Mouse (Mus musculus) brain, adult 10 weeks (tissue): ENCODE data around the gene Rnf126. TPM values are rescaled to one million over a fixed set of nuclear protein-coding genes. Genes with fewer than 3 reads are reported as not detected.

Experiments used
- polyA plus RNA-seq: library from polyadenylated mRNA; stranded (reverse); fragments of 350-450 nt; fragmentation: Illumina TruSeq; extraction: RNeasy Lipid Tissue Mini Kit (QIAGEN cat#74804); gene quantifications from one replicate; pipeline ENCODE4 v1.2.3, GENCODE M21; 2015; ENCODE audit warnings: low read depth, low replicate concordance

Rnf126 gene
- polyA plus RNA-seq = 69.6 TPM

GRCm38 (mm10) chr10:79766508-79767325, at the start of gene Rnf126:
Rnf126 (minus strand) TSS chr10:79766952.

GRCm38 (mm10) chr10:79793051-79793737, 26.4 kb upstream of the Rnf126 start, which contains the start of gene Palm:
Palm (plus strand) TSS chr10:79793572.

GRCm38 (mm10) chr10:79790861-79791260, 24.1 kb upstream of the Rnf126 start, which contains the start of gene Prss57:
Prss57 (minus strand) TSS chr10:79790961.

GRCm38 (mm10) chr10:79777103-79777531, 10.4 kb upstream of the Rnf126 start, which contains the start of gene Fstl3:
Fstl3 (plus strand) TSS chr10:79777272.

GRCm38 (mm10) chr10:79754856-79755516, 11.8 kb downstream of the Rnf126 start, which contains the start of gene Fgf22:
Fgf22 (plus strand) TSS chr10:79755076.

GRCm38 (mm10) chr10:79745898-79746773, 20.6 kb downstream of the Rnf126 start, which contains the start of gene Polrmt:
Polrmt (minus strand) TSS chr10:79746581.

GRCm38 (mm10) chr10:79716254-79716987, 50.3 kb downstream of the Rnf126 start, which contains the start of gene Hcn2:
Hcn2 (plus strand) TSS chr10:79716634.

Other genes with a start within 250 kb of the Rnf126 start
- gene Plpp2, start 233.2 kb downstream of the Rnf126 start, polyA plus RNA-seq = 5.6 TPM
- gene Mier2, start 211.8 kb downstream of the Rnf126 start, polyA plus RNA-seq = 38.8 TPM
- 1.4 TPM for gene Theg, start 179.6 kb downstream of the Rnf126 start, polyA plus RNA-seq
- gene C2cd4c, start 152.9 kb downstream of the Rnf126 start, polyA plus RNA-seq = 7.5 TPM
- 35.0 TPM for gene Shc2, start 129.0 kb downstream of the Rnf126 start, polyA plus RNA-seq
- gene Odf3l2, start 121.2 kb downstream of the Rnf126 start, polyA plus RNA-seq = 0.51 TPM
- gene Madcam1, start 102.4 kb downstream of the Rnf126 start, polyA plus RNA-seq = not detected
- gene Tpgs1, start 97.6 kb downstream of the Rnf126 start, polyA plus RNA-seq = 74.3 TPM
- gene Cdc34, start 84.8 kb downstream of the Rnf126 start, polyA plus RNA-seq = 97.1 TPM
- gene Gzmm, start 77.9 kb downstream of the Rnf126 start, polyA plus RNA-seq = 1.4 TPM
- gene Bsg, start 62.5 kb downstream of the Rnf126 start, polyA plus RNA-seq = 910 TPM
- 80.2 TPM for gene Hcn2, start 50.3 kb downstream of the Rnf126 start, polyA plus RNA-seq
- gene Polrmt, start 20.4 kb downstream of the Rnf126 start, polyA plus RNA-seq = 35.3 TPM
- 4.3 TPM for gene Fgf22, start 11.9 kb downstream of the Rnf126 start, polyA plus RNA-seq
- 2.0 TPM for gene Fstl3, start 10.3 kb upstream of the Rnf126 start, polyA plus RNA-seq
- 0.85 TPM for gene Prss57, start 24.0 kb upstream of the Rnf126 start, polyA plus RNA-seq
- 175 TPM for gene Palm, start 26.6 kb upstream of the Rnf126 start, polyA plus RNA-seq
- gene Misp, start 54.0 kb upstream of the Rnf126 start, polyA plus RNA-seq = not detected
- 25.7 TPM for gene Ptbp1, start 87.5 kb upstream of the Rnf126 start, polyA plus RNA-seq
- gene Prtn3, start 107.5 kb upstream of the Rnf126 start, polyA plus RNA-seq = 3.6 TPM
- gene Plppr3, start 107.7 kb upstream of the Rnf126 start, polyA plus RNA-seq = 49.3 TPM
- gene Elane, start 119.3 kb upstream of the Rnf126 start, polyA plus RNA-seq = not detected
- gene Cfd, start 123.9 kb upstream of the Rnf126 start, polyA plus RNA-seq = not detected
- gene Med16, start 142.0 kb upstream of the Rnf126 start, polyA plus RNA-seq = 32.0 TPM
- gene Gm26602, start 143.9 kb upstream of the Rnf126 start, polyA plus RNA-seq = not detected
- 4.0 TPM for gene Kiss1r, start 150.0 kb upstream of the Rnf126 start, polyA plus RNA-seq
- 241 TPM for gene R3hdm4, start 154.3 kb upstream of the Rnf126 start, polyA plus RNA-seq
- 2.3 TPM for gene Arid3a, start 160.1 kb upstream of the Rnf126 start, polyA plus RNA-seq
- 34.3 TPM for gene Wdr18, start 193.2 kb upstream of the Rnf126 start, polyA plus RNA-seq
- not detected for gene Grin3b, start 203.8 kb upstream of the Rnf126 start, polyA plus RNA-seq
- 89.3 TPM for gene Tmem259, start 217.4 kb upstream of the Rnf126 start, polyA plus RNA-seq
- 6.4 TPM for gene Cnn2, start 221.6 kb upstream of the Rnf126 start, polyA plus RNA-seq
- gene Abca7, start 229.5 kb upstream of the Rnf126 start, polyA plus RNA-seq = 8.2 TPM
- gene Arhgap45, start 249.7 kb upstream of the Rnf126 start, polyA plus RNA-seq = 3.5 TPM